Mouse (Mus musculus) spleen, adult 2 months (tissue): ENCODE data around the gene Gabrg3.

ENCODE experiments used
- CTCF ChIP-seq: fragments of 200-500 bp; IDR thresholded peaks from 2 replicates; pipeline ENCODE4 v1.5.1; 2011; ENCODE audit warnings: mild to moderate bottlenecking, inconsistent platforms; ENCODE audit not compliant: insufficient read depth, insufficient read length, insufficient replicate concordance; ENCODE audit errors: extremely low read depth
- POLR2A ChIP-seq: fragments of 200-500 bp; IDR thresholded peaks from 2 replicates; pipeline ENCODE4 v1.6.1; 2011; ENCODE audit warnings: low read depth, low read length, inconsistent platforms

GRCm38 (mm10) chr7:57293564-57293963 is 93.4 kb downstream of the Gabrg3 start:
- TF ChIP-seq POLR2A (no peak), CTCF (no peak)
